Mouse (Mus musculus) liver, postnatal 0 days (tissue): ENCODE data around the gene Otulin. TPM values are rescaled to one million over a fixed set of nuclear protein-coding genes. Genes with fewer than 3 reads are reported as not detected.
A peak's percentile ranks its signal among the peaks of the same experiment; 100 is the strongest.

Source experiments
- ATAC-seq: fragments of 200-750 bp; cut with Nextera tagmentation; 2 replicates; pipeline ENCODE4 v1.8.0; 2017; ENCODE audit warnings: mild to moderate bottlenecking, moderate library complexity
- DNase-seq: peaks from one replicate; pipeline ENCODE4 v3.0.0-alpha.2; 2016
- H3K27ac ChIP-seq: fragments of 300-500 bp; sonication (generic); 2 replicates; pipeline ENCODE4 v1.5.1; 2014; ENCODE audit warnings: antibody characterized with exemption, moderate library complexity, mild to moderate bottlenecking, low read depth
- H3K27me3 ChIP-seq: fragments of 300-500 bp; sonication (generic); 2 replicates; pipeline ENCODE4 v1.6.1; 2014; ENCODE audit warnings: low read length, control low read depth, mixed read lengths; ENCODE audit not compliant: insufficient read depth
- H3K36me3 ChIP-seq: fragments of 300-500 bp; sonication (generic); replicated peaks from 2 replicates; pipeline ENCODE4 v1.6.1; 2014; ENCODE audit warnings: mild to moderate bottlenecking, control low read depth, low read length, moderate library complexity, mixed read lengths; ENCODE audit not compliant: insufficient read depth
- H3K4me1 ChIP-seq: fragments of 300-500 bp; sonication (generic); 2 replicates; pipeline ENCODE4 v1.6.1; 2014; ENCODE audit warnings: antibody characterized with exemption, mild to moderate bottlenecking, control low read depth; ENCODE audit not compliant: insufficient read depth
- H3K4me2 ChIP-seq: fragments of 300-500 bp; sonication (generic); 2 replicates; pipeline ENCODE4 v1.6.1; 2014; ENCODE audit warnings: low read depth, mild to moderate bottlenecking, low read length, moderate library complexity, mixed read lengths
- H3K4me3 ChIP-seq: fragments of 300-500 bp; sonication (generic); 2 replicates; pipeline ENCODE4 v1.5.1; 2014; ENCODE audit warnings: low read depth, low read length
- H3K9ac ChIP-seq: fragments of 300-500 bp; sonication (generic); replicated peaks from 2 replicates; pipeline ENCODE4 v1.6.1; 2014; ENCODE audit warnings: mild to moderate bottlenecking, moderate library complexity
- H3K9me3 ChIP-seq: fragments of 300-500 bp; sonication (generic); 2 replicates; pipeline ENCODE4 v1.6.1; 2016; ENCODE audit warnings: mild to moderate bottlenecking, control low read depth, low read length, mixed read lengths
- CTCF ChIP-seq: sonication (generic); IDR thresholded peaks from 2 replicates; pipeline ENCODE4 v1.5.1; 2016; ENCODE audit warnings: antibody characterized with exemption, low read depth
- EP300 ChIP-seq: IDR thresholded peaks from 2 replicates; pipeline ENCODE4 v1.6.1; 2016; ENCODE audit warnings: antibody characterized with exemption, low read depth, mild to moderate bottlenecking
- WGBS: fragments of 180-500 bp; shearing (Covaris S2); extraction: QIAGEN DNeasy Blood & Tissue Kit; methylation state at CpG from one replicate; pipeline ENCODE4 v1.1.7; 2014; ENCODE audit not compliant: insufficient replicate concordance; 5-methylcytosine and 5-hydroxymethylcytosine counted together
- polyA plus RNA-seq: library from polyadenylated mRNA; unstranded; fragments of >200 nt; fragmentation: Nextera tagmentation; extraction: Ambion mirVana; gene quantifications from 2 replicates; pipeline ENCODE4 v1.2.1, GENCODE M21; 2015

Otulin gene
- polyA plus RNA-seq, 1 experiment from 2014 or later = 20.8 TPM

DNA sequence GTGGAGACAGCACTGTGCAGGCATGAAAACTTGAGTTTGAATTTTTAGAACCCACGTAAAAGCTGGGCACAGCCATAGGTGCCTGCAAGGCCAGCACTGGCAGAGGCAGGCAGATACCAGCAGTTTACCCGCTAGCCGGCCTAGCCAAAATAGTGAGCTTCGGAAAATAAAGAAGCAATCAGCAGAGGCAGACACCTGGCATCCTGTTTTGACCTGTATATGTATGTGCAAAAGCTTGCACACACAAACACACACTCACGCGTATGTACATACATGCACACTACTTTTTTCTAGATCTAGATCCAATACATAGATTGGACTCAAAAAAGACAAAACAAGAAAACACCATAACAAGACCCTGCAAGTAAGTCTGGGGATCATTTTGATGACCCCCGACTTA, 38.1 kb upstream of the Otulin start:
- H3K27ac ChIP-seq = no peak overlapping the region
- H3K36me3 ChIP-seq = no peaks in the 10 kb centered on the region
- DNase-seq (no peak), ATAC-seq (no peak)
- H3K4me3 ChIP-seq = no peak overlapping the region
- H3K27me3 ChIP-seq = no peaks in the 10 kb centered on the region
- peaks cover 2% of the 10 kb centered on the region for H3K4me1 ChIP-seq
- TF ChIP-seq EP300 = no peak
- no peak for TF ChIP-seq CTCF
- 79% methylated on average over 7 of the region's 7 CpGs for WGBS
- no peak overlapping the region for H3K4me2 ChIP-seq
- H3K9ac ChIP-seq = no peak overlapping the region
- no peaks in the 10 kb centered on the region for H3K9me3 ChIP-seq

DNA sequence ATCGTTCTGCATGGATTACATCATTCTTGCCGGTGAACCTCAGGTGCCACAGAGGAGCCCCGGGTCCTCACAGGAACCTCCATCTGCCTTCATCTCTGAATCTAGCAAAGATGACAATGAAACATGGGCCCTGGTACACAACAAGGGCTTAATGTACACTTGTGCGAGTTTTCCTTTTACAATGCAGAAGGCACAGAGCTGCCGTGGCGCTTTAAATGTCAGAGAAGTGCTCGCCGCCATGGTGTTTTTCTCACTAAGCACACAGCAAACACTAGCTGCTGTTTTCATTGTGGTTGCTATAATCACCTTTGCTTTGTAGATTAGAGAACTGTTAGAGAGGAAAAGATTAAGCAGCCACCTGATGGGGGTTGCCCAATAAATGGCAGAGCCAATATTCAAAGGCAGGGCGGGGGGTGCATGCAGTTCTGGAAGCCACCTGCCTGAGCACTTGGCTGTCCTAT, 37.5 kb upstream of the Otulin start:
- Histone ChIP-seq H3K36me3 (no peaks in the 10 kb centered on the region), H3K9me3 (no peaks in the 10 kb centered on the region), H3K4me1 (peaks cover 2% of the 10 kb centered on the region), H3K9ac (no peak overlapping the region), H3K4me2 (no peak overlapping the region), H3K4me3 (no peak overlapping the region), H3K27me3 (no peaks in the 10 kb centered on the region), H3K27ac (no peak overlapping the region)
- 59% methylated on average over 9 of the region's 9 CpGs for WGBS
- TF ChIP-seq CTCF (no peak), EP300 (no peak)
- DNase-seq = no peak
- ATAC-seq = no peak

DNA sequence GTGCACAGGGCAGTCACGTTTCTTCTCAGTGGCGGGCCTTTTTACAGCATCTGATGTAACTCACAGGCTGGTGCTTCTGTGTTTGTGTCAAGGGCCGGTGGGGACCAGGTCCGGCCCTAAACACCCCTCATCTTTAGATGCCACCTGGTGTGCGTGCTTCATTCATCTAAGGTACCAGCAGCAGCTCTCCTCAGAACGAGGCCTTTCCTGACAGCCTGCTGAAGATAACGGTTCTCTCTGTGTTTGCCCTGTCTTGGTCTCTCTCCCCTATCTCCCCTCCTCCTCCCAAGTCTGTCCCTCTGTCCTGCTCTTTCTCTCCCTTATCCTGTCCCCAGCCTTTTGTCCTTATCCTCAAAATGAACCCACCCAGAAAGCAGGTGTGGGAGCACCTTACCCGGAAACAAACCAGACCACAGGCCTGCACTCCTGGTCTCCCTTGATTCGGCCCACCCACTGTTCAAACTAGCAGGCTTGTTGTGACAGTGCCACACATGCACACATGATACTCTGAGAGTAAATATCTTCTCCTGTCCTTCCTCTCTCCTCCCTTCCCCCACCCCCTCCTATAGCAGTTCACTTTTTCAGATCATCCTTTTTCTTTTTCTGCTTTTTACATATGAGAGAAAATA, 36.5 kb upstream of the Otulin start:
- Histone ChIP-seq H3K36me3 (no peaks in the 10 kb centered on the region), H3K4me2 (no peak overlapping the region), H3K9ac (no peak overlapping the region), H3K27me3 (no peaks in the 10 kb centered on the region), H3K4me1 (no peaks in the 10 kb centered on the region; the same call in none of the 2 replicates), H3K4me3 (no peak overlapping the region), H3K9me3 (no peaks in the 10 kb centered on the region), H3K27ac (no peak overlapping the region)
- ATAC-seq = 0 out of 2 replicates have a peak, but pooled peaks have one; percentile 20
- TF ChIP-seq EP300 = no peak
- WGBS = 37% methylated on average over 9 of the region's 9 CpGs
- no peak for DNase-seq

DNA sequence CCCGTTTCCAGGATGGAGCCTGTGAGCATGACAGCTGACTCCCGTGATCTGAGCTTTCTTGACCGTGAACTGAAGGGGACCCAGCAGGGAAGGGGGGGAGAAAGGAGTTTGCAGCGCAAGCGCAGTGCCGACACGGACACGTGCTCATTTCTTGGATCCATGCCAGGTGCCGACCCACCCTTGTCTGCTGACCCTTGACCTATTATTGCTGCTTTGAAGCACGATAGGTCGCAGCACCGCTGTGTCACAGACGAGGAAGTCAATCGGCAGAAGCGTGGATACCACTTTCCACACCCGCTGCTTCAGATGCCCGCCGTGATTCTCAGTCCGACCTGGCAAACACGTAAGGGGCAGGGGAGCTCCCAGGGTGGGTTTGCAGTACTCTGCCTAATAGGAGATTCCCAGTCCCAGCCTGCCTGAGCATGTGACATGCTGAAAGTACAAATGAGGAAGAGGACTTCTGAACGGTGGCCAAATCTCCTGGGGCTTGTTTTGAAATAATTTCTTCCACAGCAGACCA, 35.0 kb upstream of the Otulin start:
- H3K4me2 ChIP-seq = no peak overlapping the region
- DNase-seq (no peak), ATAC-seq (no peak)

DNA sequence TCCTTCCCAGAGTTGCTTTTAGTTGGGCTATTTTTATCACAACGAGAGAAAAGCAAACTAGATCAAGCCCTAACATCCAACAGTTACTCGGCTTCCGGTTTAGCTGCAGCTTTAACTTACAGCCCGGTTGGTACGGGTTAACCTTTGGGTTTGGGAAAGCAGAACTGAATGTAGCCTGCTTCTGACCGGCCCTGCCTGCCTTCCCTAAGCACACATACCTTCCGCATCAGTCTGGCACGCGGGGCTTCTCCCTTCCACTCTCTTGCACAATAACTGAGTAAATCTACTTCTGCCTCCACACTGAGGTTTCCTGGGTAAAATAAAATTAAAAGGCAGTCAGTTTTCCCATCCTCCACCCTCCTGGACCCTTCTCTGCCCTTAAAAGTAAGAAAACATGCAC, 33.6 kb upstream of the Otulin start:
- H3K4me3 ChIP-seq = no peak overlapping the region
- 45% methylated on average over 9 of the region's 9 CpGs for WGBS
- TF ChIP-seq CTCF = no peak
- no peak for TF ChIP-seq EP300
- no peak overlapping the region for H3K4me2 ChIP-seq
- 0 out of 2 replicates have a peak, but pooled peaks cover 3% of the 10 kb centered on the region for H3K4me1 ChIP-seq
- H3K27me3 ChIP-seq = no peaks in the 10 kb centered on the region
- ATAC-seq (peak; percentile 59; the same call in 1 of the 2 replicates), DNase-seq (peak; percentile 31)
- H3K9me3 ChIP-seq = no peaks in the 10 kb centered on the region
- H3K36me3 ChIP-seq = no peaks in the 10 kb centered on the region
- H3K27ac ChIP-seq = peak overlapping the region; percentile 35
- no peak overlapping the region for H3K9ac ChIP-seq

More for the DNA sequence above, 35.0 kb upstream of the Otulin start:
- TF ChIP-seq CTCF = no peak
- no peak for TF ChIP-seq EP300
- H3K27ac ChIP-seq = peak overlapping the region; percentile 9; the same call in 1 of the 2 replicates
- H3K36me3 ChIP-seq = no peaks in the 10 kb centered on the region
- WGBS = 58% methylated on average over 21 of the region's 21 CpGs
- H3K9me3 ChIP-seq = no peaks in the 10 kb centered on the region
- H3K9ac ChIP-seq = no peak overlapping the region
- no peaks in the 10 kb centered on the region for H3K4me1 ChIP-seq
- no peak overlapping the region for H3K4me3 ChIP-seq
- H3K27me3 ChIP-seq = no peaks in the 10 kb centered on the region

DNA sequence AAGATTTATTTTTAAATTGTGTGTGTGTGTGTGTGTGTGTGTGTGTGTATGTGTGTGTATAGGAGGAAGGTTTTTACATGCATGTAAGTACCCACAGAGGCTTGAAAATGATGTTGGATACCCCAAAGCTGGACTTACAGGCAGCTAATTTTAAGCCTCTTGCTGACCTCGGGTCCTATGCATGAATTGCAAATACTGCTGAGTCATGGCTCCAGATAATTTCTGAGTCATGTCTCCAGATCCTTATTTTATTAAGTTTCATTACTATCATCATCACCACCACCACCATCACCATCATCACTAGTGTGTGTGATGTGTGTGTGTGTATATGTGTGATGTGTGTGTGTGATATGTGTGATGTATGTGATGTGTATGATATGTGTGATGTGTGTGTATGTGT, 32.2 kb upstream of the Otulin start:
- DNase-seq (no peak), ATAC-seq (no peak)
- H3K27ac ChIP-seq = no peak overlapping the region
- H3K36me3 ChIP-seq = no peaks in the 10 kb centered on the region
- H3K4me2 ChIP-seq = no peak overlapping the region
- no peaks in the 10 kb centered on the region for H3K9me3 ChIP-seq
- H3K27me3 ChIP-seq = no peaks in the 10 kb centered on the region
- no peak overlapping the region for H3K4me3 ChIP-seq
- 22% methylated on average over 1 of the region's 1 CpGs for WGBS
- H3K9ac ChIP-seq = no peak overlapping the region
- TF ChIP-seq CTCF = no peak
- no peak for TF ChIP-seq EP300
- 0 out of 2 replicates have a peak, but pooled peaks cover 3% of the 10 kb centered on the region for H3K4me1 ChIP-seq
